ENCODE assay signal across 8 mouse cellular contexts in genomic region chr4:133494432-133494831, GRCm38 (mm10). TPM values are rescaled to one million over a fixed set of nuclear protein-coding genes. Genes with fewer than 3 reads are reported as not detected.
DNase-seq lines count a peak whose midpoint lies in the region; ATAC-seq and TF ChIP-seq lines count a peak whose summit lies in the region.

No protein-coding gene starts in this region.

- WGBS in forebrain, embryonic 15.5 days: 0% methylated on average over 12 of the region's 12 CpGs
- 1% methylated on average over 12 of the region's 12 CpGs for WGBS in lung, adult 2 months
- under 1% methylated on average over 12 of the region's 12 CpGs for WGBS in neural tube, embryonic 14.5 days

- peaks cover 33% of the 10 kb centered on the region for H3K4me1 ChIP-seq in forebrain, embryonic 15.5 days
- peaks cover 5% of the 10 kb centered on the region; the same call in 1 of the 2 replicates for H3K4me1 ChIP-seq in lung, adult 2 months (ENCODE audit: control insufficient read depth, insufficient read depth, low read length)
- H3K4me1 ChIP-seq in neural tube, embryonic 14.5 days (ENCODE audit: control insufficient read depth, insufficient read depth, low read length): peaks cover 5% of the 10 kb centered on the region; the same call in 1 of the 2 replicates
- peaks cover 18% of the 10 kb centered on the region for H3K4me1 ChIP-seq in testis, adult 2 months (ENCODE audit: control insufficient read depth, insufficient read depth, low read length)

- TF ChIP-seq CTCF in lung, adult 2 months (IDR thresholded peaks at IDR 0.05; ENCODE audit: insufficient read depth, low read length): peak; percentile 77
- TF ChIP-seq CTCF in testis, adult 2 months (IDR thresholded peaks at IDR 0.05; ENCODE audit: control insufficient read depth, insufficient read depth, insufficient replicate concordance, low read depth, low read length): peak; percentile 87

- H3K9ac ChIP-seq in forebrain, embryonic 15.5 days (replicated peaks): no peak overlapping the region
- H3K9ac ChIP-seq in neural tube, embryonic 14.5 days (replicated peaks; ENCODE audit: low read depth, low read length): no peak overlapping the region

- H3K27me3 ChIP-seq in forebrain, embryonic 15.5 days: peaks cover 42% of the 10 kb centered on the region
- peaks cover 34% of the 10 kb centered on the region for H3K27me3 ChIP-seq in neural tube, embryonic 14.5 days (ENCODE audit: control insufficient read depth, insufficient read depth, low read length)
- no peaks in the 10 kb centered on the region; the same call in 1 of the 2 replicates for H3K27me3 ChIP-seq in testis, adult 2 months (ENCODE audit: control insufficient read depth, insufficient read depth, low read length)

- DNase-seq in ES-CJ7 (ENCODE audit: low read depth, low spot score): peak; percentile 87
- DNase-seq in cerebellum, adult 11-12 months: peak; percentile 81
- DNase-seq in heart, postnatal 4 days: peak; percentile 96
- DNase-seq in layer of hippocampus, adult 18-20 months (ENCODE audit: low spot score in 2 of 2): peak; percentile 68 to 88
- peak; percentile 92 for DNase-seq in lung, adult 2 months

- no peaks in the 10 kb centered on the region for H3K9me3 ChIP-seq in forebrain, embryonic 15.5 days
- no peaks in the 10 kb centered on the region for H3K9me3 ChIP-seq in neural tube, embryonic 14.5 days (ENCODE audit: control insufficient read depth, low read length)

- peak; percentile 15; the same call in 1 of the 2 replicates for ATAC-seq in forebrain, embryonic 15.5 days (replicated peaks)
- no peak for ATAC-seq in neural tube, embryonic 14.5 days (ENCODE audit: low read depth)

- no peaks in the 10 kb centered on the region for H3K36me3 ChIP-seq in forebrain, embryonic 15.5 days
- H3K36me3 ChIP-seq in neural tube, embryonic 14.5 days (ENCODE audit: control insufficient read depth, insufficient read depth, low read length): no peaks in the 10 kb centered on the region
- no peaks in the 10 kb centered on the region for H3K36me3 ChIP-seq in testis, adult 2 months (ENCODE audit: control insufficient read depth, insufficient read depth, low read length)

- H3K4me3 ChIP-seq in forebrain, embryonic 15.5 days: peak overlapping the region; percentile 32
- peak overlapping the region; percentile 41 for H3K4me3 ChIP-seq in lung, adult 2 months (replicated peaks; ENCODE audit: extremely low read depth, low read depth, low read length)
- peak overlapping the region; percentile 20; the same call in 1 of the 2 replicates for H3K4me3 ChIP-seq in neural tube, embryonic 14.5 days (ENCODE audit: low read depth, low read length)
- peak overlapping the region; percentile 74 for H3K4me3 ChIP-seq in testis, adult 2 months (ENCODE audit: control insufficient read depth, low read depth, low read length)

- H3K4me2 ChIP-seq in forebrain, embryonic 15.5 days (replicated peaks): peak overlapping the region; percentile 43
- peak overlapping the region; percentile 46 for H3K4me2 ChIP-seq in neural tube, embryonic 14.5 days (ENCODE audit: low read depth, low read length)

- no peak overlapping the region for H3K27ac ChIP-seq in forebrain, embryonic 15.5 days (replicated peaks)
- H3K27ac ChIP-seq in neural tube, embryonic 14.5 days (ENCODE audit: low read depth, low read length): no peak overlapping the region
- 0 out of 2 replicates have a peak overlapping the region, but pooled peaks have one; percentile 12 for H3K27ac ChIP-seq in testis, adult 2 months (ENCODE audit: control insufficient read depth, insufficient read depth, low read depth, low read length)

- no peak for TF ChIP-seq POLR2A in lung, adult 2 months (IDR thresholded peaks at IDR 0.05; ENCODE audit: borderline replicate concordance, extremely low read depth, low read depth, low read length)
- TF ChIP-seq POLR2A in testis, adult 2 months (IDR thresholded peaks at IDR 0.05; ENCODE audit: control insufficient read depth, low read depth, low read length): no peak

RNA-seq across cellular contexts. Expression of gene Trnp1, which starts 3.9 kb away (rescaled TPM):
- 7.9 and 9.0 TPM in 2 replicates for polyA plus RNA-seq in forebrain, embryonic 15.5 days (2015; fragmentation: Nextera tagmentation; extraction: Ambion mirVana)
- 1 to 10 TPM; 1.4 to 2.4 TPM for total RNA-seq in heart, postnatal 4 days (2021)
- 100 to 1,000 TPM; 178 to 179 TPM for total RNA-seq in layer of hippocampus, adult 18-20 months (2021)
- polyA plus RNA-seq in lung, adult 2 months (2012; rRNA removed): 3.4 and 4.5 TPM in 2 replicates
- 9.5 and 11.2 TPM in 2 replicates for polyA plus RNA-seq in neural tube, embryonic 14.5 days (2014; fragmentation: Nextera tagmentation; extraction: Ambion mirVana)
- polyA plus RNA-seq in testis, adult 2 months (2012; rRNA removed): 1.3 and 2.0 TPM in 2 replicates

RNA-seq across cellular contexts. Expression of gene Tent5b, which starts 14.5 kb away (rescaled TPM):
- polyA plus RNA-seq in forebrain, embryonic 15.5 days (2015; fragmentation: Nextera tagmentation; extraction: Ambion mirVana): 0.11 and 0.13 TPM in 2 replicates
- total RNA-seq in heart, postnatal 4 days (2021): 1 to 10 TPM; 1.9 to 3.1 TPM
- not detected for total RNA-seq in layer of hippocampus, adult 18-20 months (2021)
- 21.3 and 23.1 TPM in 2 replicates for polyA plus RNA-seq in lung, adult 2 months (2012; rRNA removed)
- 0.18 TPM in 1 of 2 replicates, not detected in the other for polyA plus RNA-seq in neural tube, embryonic 14.5 days (2014; fragmentation: Nextera tagmentation; extraction: Ambion mirVana)
- 35.7 and 45.4 TPM in 2 replicates for polyA plus RNA-seq in testis, adult 2 months (2012; rRNA removed)

RNA-seq across cellular contexts. Expression of gene Kdf1, which starts 24.3 kb away (rescaled TPM):
- polyA plus RNA-seq in forebrain, embryonic 15.5 days (2015; fragmentation: Nextera tagmentation; extraction: Ambion mirVana): 0.18 and 0.41 TPM in 2 replicates
- total RNA-seq in heart, postnatal 4 days (2021): not detected
- total RNA-seq in layer of hippocampus, adult 18-20 months (2021): under 1 TPM in 1 of 2 experiments, not detected in 1; 0.37 TPM
- 19.0 and 22.2 TPM in 2 replicates for polyA plus RNA-seq in lung, adult 2 months (2012; rRNA removed)
- polyA plus RNA-seq in neural tube, embryonic 14.5 days (2014; fragmentation: Nextera tagmentation; extraction: Ambion mirVana): 0.20 and 0.58 TPM in 2 replicates
- 3.4 and 4.3 TPM in 2 replicates for polyA plus RNA-seq in testis, adult 2 months (2012; rRNA removed)

RNA-seq across cellular contexts. Expression of gene Nudc, which starts 51.4 kb away (rescaled TPM):
- polyA plus RNA-seq in forebrain, embryonic 15.5 days (2015; fragmentation: Nextera tagmentation; extraction: Ambion mirVana): 276 and 280 TPM in 2 replicates
- total RNA-seq in heart, postnatal 4 days (2021): 10 to 100 TPM; 89.3 to 90.2 TPM
- 100 to 1,000 TPM; 135 to 141 TPM for total RNA-seq in layer of hippocampus, adult 18-20 months (2021)
- 52.4 and 60.4 TPM in 2 replicates for polyA plus RNA-seq in lung, adult 2 months (2012; rRNA removed)
- polyA plus RNA-seq in neural tube, embryonic 14.5 days (2014; fragmentation: Nextera tagmentation; extraction: Ambion mirVana): 180 and 192 TPM in 2 replicates
- 83.0 and 104 TPM in 2 replicates for polyA plus RNA-seq in testis, adult 2 months (2012; rRNA removed)

RNA-seq across cellular contexts. Expression of gene Nr0b2, which starts 58.7 kb away (rescaled TPM):
- polyA plus RNA-seq in forebrain, embryonic 15.5 days (2015; fragmentation: Nextera tagmentation; extraction: Ambion mirVana): not detected in 2 replicates
- 10 to 100 TPM in 1 of 2 experiments, 1 to 10 TPM in 1; 8.0 to 11.5 TPM for total RNA-seq in heart, postnatal 4 days (2021)
- total RNA-seq in layer of hippocampus, adult 18-20 months (2021): not detected
- 0.36 and 0.54 TPM in 2 replicates for polyA plus RNA-seq in lung, adult 2 months (2012; rRNA removed)
- not detected in 2 replicates for polyA plus RNA-seq in neural tube, embryonic 14.5 days (2014; fragmentation: Nextera tagmentation; extraction: Ambion mirVana)
- 0.42 and 0.51 TPM in 2 replicates for polyA plus RNA-seq in testis, adult 2 months (2012; rRNA removed)

Comparison
In these comparisons a context has a peak if more than half of its experiments do, and no peak if none do; other contexts are left out.
1. H3K4me3 ChIP-seq: peak in every context shown above with its lines; median percentile 74 in testis, adult 2 months; 41 in lung, adult 2 months; 32 in forebrain, embryonic 15.5 days; 20 in neural tube, embryonic 14.5 days.
2. RNA of gene Tent5b, which starts 14.5 kb away (polyA plus RNA-seq): 35.7 to 45.4 TPM in testis, adult 2 months and 21.3 to 23.1 TPM in lung, adult 2 months; 0.11 to 0.13 TPM in forebrain, embryonic 15.5 days and 0.18 TPM in neural tube, embryonic 14.5 days; every median in the first group is over 10 times any median in the second.
3. Peak in every context shown above with its lines, with median percentiles within 50 percentile points of each other: DNase-seq.